ENCODE assay signal across 30 mouse cellular contexts in genomic region chr4:82817833-82818232, GRCm38 (mm10).
"Had no signal": no experiment of that assay in that cellular context is flagged by ENCODE, and none has a peak within 500 bp of the region (broad histone marks: within the 10 kb centered on the region; RNA-seq: fewer than 3 reads in every experiment).

No protein-coding gene starts in this region.

- H3K4me2 ChIP-seq: heart, embryonic 11.5 days; heart, embryonic 13.5 days; heart, embryonic 15.5 days; hindbrain, embryonic 12.5 days; hindbrain, embryonic 14.5 days; intestine, embryonic 15.5 days; limb, embryonic 12.5 days; liver, embryonic 11.5 days; liver, embryonic 13.5 days; liver, embryonic 15.5 days had no signal

- ATAC-seq: hindbrain, embryonic 16.5 days; inflammation-experienced regulatory T-cells, adult 6 months; intestine, embryonic 15.5 days; intestine, postnatal 0 days had no signal

- H3K9ac ChIP-seq: heart, embryonic 13.5 days; heart, embryonic 15.5 days; hindbrain, embryonic 12.5 days; hindbrain, embryonic 14.5 days; intestine, embryonic 15.5 days; limb, embryonic 12.5 days; liver, embryonic 13.5 days; liver, embryonic 15.5 days had no signal

- H3K4me1 ChIP-seq: intestine, embryonic 15.5 days; limb, embryonic 10.5 days; limb, embryonic 12.5 days had no signal

- H3K4me3 ChIP-seq: gastrocnemius, adult 2 months; heart, adult 2 months; heart, embryonic 13.5 days; heart, embryonic 15.5 days; hindbrain, embryonic 10.5 days; hindbrain, embryonic 12.5 days; intestine, embryonic 15.5 days; left cerebral cortex, adult 2 months; limb, embryonic 10.5 days; limb, embryonic 12.5 days; liver, embryonic 13.5 days; liver, embryonic 15.5 days had no signal

- DNase-seq: gastrocnemius, adult 2 months; gastrocnemius, postnatal 14 days; gastrocnemius, postnatal 36 days; heart, adult 11 months; heart, adult 2 months; heart, postnatal 14 days; heart, postnatal 4 days; kidney, adult 18-20 months; kidney, adult 8-10 months; kidney, postnatal 14 days; kidney, postnatal 36 days; layer of hippocampus, adult 9-11 months; liver; liver, embryonic 13.5 days had no signal

- H3K27me3 ChIP-seq: heart, embryonic 13.5 days; heart, embryonic 15.5 days; hindbrain, embryonic 12.5 days; intestine, embryonic 15.5 days; limb, embryonic 12.5 days; liver, embryonic 13.5 days; liver, embryonic 15.5 days had no signal

- H3K9me3 ChIP-seq: heart, embryonic 13.5 days; heart, embryonic 15.5 days; hindbrain, embryonic 10.5 days; hindbrain, embryonic 12.5 days; intestine, embryonic 15.5 days; limb, embryonic 10.5 days; limb, embryonic 12.5 days; liver, embryonic 13.5 days; liver, embryonic 15.5 days had no signal

- H3K27ac ChIP-seq: gastrocnemius, adult 2 months; heart, adult 2 months; heart, embryonic 13.5 days; heart, embryonic 15.5 days; hindbrain, embryonic 10.5 days; hindbrain, embryonic 12.5 days; hindbrain, embryonic 14.5 days; intestine, embryonic 15.5 days; kidney, postnatal 0 days; left cerebral cortex, adult 2 months; limb, embryonic 10.5 days; limb, embryonic 12.5 days; liver, embryonic 13.5 days; liver, embryonic 15.5 days had no signal

- H3K36me3 ChIP-seq: heart, embryonic 15.5 days; hindbrain, embryonic 12.5 days; intestine, embryonic 15.5 days; liver, embryonic 13.5 days; liver, embryonic 15.5 days had no signal
